ENCODE assay signal across 8 mouse cellular contexts in the genomic region with DNA sequence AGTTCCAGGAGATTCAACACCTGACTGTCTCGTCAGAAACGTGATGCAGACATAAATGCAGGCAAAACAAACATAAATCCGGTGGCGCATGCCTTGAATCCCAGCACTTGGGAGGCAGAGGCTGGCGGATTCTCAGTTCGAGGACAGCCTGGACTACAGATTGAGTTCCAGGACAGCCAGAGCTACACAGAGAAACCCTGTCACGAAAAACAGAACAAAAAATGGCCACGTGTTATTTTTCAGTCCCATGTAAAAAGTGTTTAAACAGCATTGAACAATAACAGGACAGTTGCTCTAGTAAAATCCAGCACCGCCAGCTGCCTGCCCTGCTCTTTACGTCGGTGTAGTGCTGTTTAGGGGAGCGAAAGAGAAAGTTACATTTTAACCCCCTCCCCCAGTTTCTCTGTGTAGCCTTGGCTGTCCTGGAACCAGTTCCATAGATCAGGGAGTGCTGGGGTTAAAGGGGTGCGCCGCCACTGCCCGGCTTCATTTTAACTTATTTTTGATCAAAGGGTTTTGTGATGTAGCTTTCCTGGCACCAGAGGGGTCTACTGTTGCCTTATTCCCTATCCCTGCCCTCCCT. TPM values are rescaled to one million over a fixed set of nuclear protein-coding genes. Genes with fewer than 3 reads are reported as not detected.
DNase-seq lines count a peak whose midpoint lies in the region; ATAC-seq and TF ChIP-seq lines count a peak whose summit lies in the region.

No protein-coding gene starts in this region.

- peak overlapping the region; percentile 42 for H3ac ChIP-seq in myocyte (ENCODE audit: control insufficient read depth, insufficient read length)

- WGBS in heart, embryonic 15.5 days: under 1% methylated on average over 15 of the region's 15 CpGs
- WGBS in limb, embryonic 11.5 days: under 1% methylated on average over 15 of the region's 15 CpGs

- no peak for ATAC-seq in heart, embryonic 15.5 days (replicated peaks; ENCODE audit: insufficient number of reproducible peaks, insufficient read depth, low FRiP score, low read depth)
- ATAC-seq in limb, embryonic 11.5 days (ENCODE audit: insufficient number of reproducible peaks, low FRiP score, low TSS enrichment, low read depth): 0 out of 2 replicates have a peak, but pooled peaks have one; percentile 3

- peak overlapping the region; percentile 75 for H3K9ac ChIP-seq in heart, embryonic 15.5 days
- peak overlapping the region; percentile 49 for H3K9ac ChIP-seq in limb, embryonic 11.5 days (ENCODE audit: low read length)

- H3K4me2 ChIP-seq in heart, embryonic 15.5 days: peak overlapping the region; percentile 84
- H3K4me2 ChIP-seq in limb, embryonic 11.5 days (ENCODE audit: low read depth, severe bottlenecking): peak overlapping the region; percentile 65
- H3K4me2 ChIP-seq in myocyte (ENCODE audit: low read depth): peak overlapping the region; percentile 94

- peak overlapping the region; percentile 100 for H3K27ac ChIP-seq in heart, embryonic 15.5 days
- H3K27ac ChIP-seq in limb, embryonic 11.5 days (replicated peaks; ENCODE audit: low read depth, low read length): peak overlapping the region; percentile 72

- peak; percentile 94 for DNase-seq in heart, adult 11 months
- no peak for DNase-seq in heart, postnatal 4 days
- DNase-seq in adrenal gland, postnatal 14 days: peak; percentile 45
- DNase-seq in limb, embryonic 11.5 days (ENCODE audit: low spot score): peak; percentile 58
- no peak for DNase-seq in layer of hippocampus, adult 9-10 months (ENCODE audit: low spot score)
- DNase-seq in ovary, adult 18-20 months (ENCODE audit: low spot score): no peak

- H3K9me3 ChIP-seq in heart, embryonic 15.5 days (replicated peaks): no peaks in the 10 kb centered on the region
- no peaks in the 10 kb centered on the region for H3K9me3 ChIP-seq in limb, embryonic 11.5 days (ENCODE audit: control insufficient read depth, low read length)

- H3K4me3 ChIP-seq in heart, embryonic 15.5 days: peak overlapping the region; percentile 91
- peak overlapping the region; percentile 63 for H3K4me3 ChIP-seq in limb, embryonic 11.5 days (ENCODE audit: low read depth, low read length)
- peak overlapping the region; percentile 95 for H3K4me3 ChIP-seq in myocyte

- TF ChIP-seq POLR2A in myocyte (IDR thresholded peaks at IDR 0.05; ENCODE audit: insufficient read length, low read depth): no peak

- peaks cover 42% of the 10 kb centered on the region for H3K79me2 ChIP-seq in myocyte (ENCODE audit: control insufficient read depth, insufficient read depth)

- H3K27me3 ChIP-seq in heart, embryonic 15.5 days: no peaks in the 10 kb centered on the region
- H3K27me3 ChIP-seq in limb, embryonic 11.5 days (ENCODE audit: control insufficient read depth, insufficient read depth, low read length): no peaks in the 10 kb centered on the region
- H3K27me3 ChIP-seq in myocyte (ENCODE audit: control insufficient read depth, insufficient read depth, insufficient read length): no peaks in the 10 kb centered on the region

- peaks cover 29% of the 10 kb centered on the region for H3K36me3 ChIP-seq in heart, embryonic 15.5 days
- H3K36me3 ChIP-seq in limb, embryonic 11.5 days (ENCODE audit: control insufficient read depth, insufficient read depth, low read length): peaks cover 14% of the 10 kb centered on the region
- H3K36me3 ChIP-seq in myocyte (ENCODE audit: control insufficient read depth, insufficient read depth): peaks cover 19% of the 10 kb centered on the region

- peaks cover 31% of the 10 kb centered on the region for H3K4me1 ChIP-seq in heart, embryonic 15.5 days (replicated peaks)
- peaks cover 9% of the 10 kb centered on the region; the same call in 1 of the 2 replicates for H3K4me1 ChIP-seq in limb, embryonic 11.5 days (ENCODE audit: control insufficient read depth, insufficient read depth, low read length)

TF ChIP-seq in myocyte, 11 proteins besides CTCF, POLR2A, EP300 and RAD21:
- peak; percentile 15 for TF ChIP-seq USF1 (IDR thresholded peaks at IDR 0.05; ENCODE audit: low read depth)
- no peak for TF ChIP-seq MAX (IDR thresholded peaks at IDR 0.05; ENCODE audit: low read depth)
- peak; percentile 44 for TF ChIP-seq POLR2AphosphoS2 (IDR thresholded peaks at IDR 0.05; ENCODE audit: insufficient read length, low read depth)
- TF ChIP-seq MYOD1 (IDR thresholded peaks at IDR 0.05; ENCODE audit: control insufficient read depth in 1 of 3, insufficient read length in 2 of 3, low read depth in 2 of 3): no peak
- TF ChIP-seq E2F4 (IDR thresholded peaks at IDR 0.05; ENCODE audit: insufficient read depth): no peak
- no peak for TF ChIP-seq TCF12 (IDR thresholded peaks at IDR 0.05; ENCODE audit: insufficient read depth, poor library complexity, severe bottlenecking)
- no peak for TF ChIP-seq SRF (IDR thresholded peaks at IDR 0.05; ENCODE audit: control insufficient read depth, insufficient read length, low read depth)
- TF ChIP-seq REST (IDR thresholded peaks at IDR 0.05; ENCODE audit: insufficient read depth, insufficient read length): no peak
TF ChIP-seq in myocyte: peak in this region for 2.

RNA-seq across cellular contexts. Expression of gene Tnpo2, which starts 0.9 kb away (rescaled TPM):
- 10 to 100 TPM; 36.4 to 41.0 TPM for total RNA-seq in heart, postnatal 4 days (2021)
- total RNA-seq in adrenal gland, postnatal 14 days (2021): 65.9 and 67.8 TPM in 2 replicates
- polyA plus RNA-seq in heart, embryonic 15.5 days (2015; fragmentation: Nextera tagmentation; extraction: Ambion mirVana): 17.7 and 22.8 TPM in 2 replicates
- 12.7 and 16.3 TPM in 2 replicates for polyA plus RNA-seq in limb, embryonic 11.5 days (2014; fragmentation: Nextera tagmentation; extraction: Ambion mirVana)
- 46.3 TPM for polyA plus RNA-seq in myocyte (2012; fragmentation: generic; extraction: Trizol)

RNA-seq across cellular contexts. Expression of gene Trir, which starts 9.2 kb away (rescaled TPM):
- 100 to 1,000 TPM; 132 to 133 TPM for total RNA-seq in heart, postnatal 4 days (2021)
- total RNA-seq in adrenal gland, postnatal 14 days (2021): 154 and 161 TPM in 2 replicates
- polyA plus RNA-seq in heart, embryonic 15.5 days (2015; fragmentation: Nextera tagmentation; extraction: Ambion mirVana): 68.4 and 77.2 TPM in 2 replicates
- 194 and 197 TPM in 2 replicates for polyA plus RNA-seq in limb, embryonic 11.5 days (2014; fragmentation: Nextera tagmentation; extraction: Ambion mirVana)
- 198 TPM for polyA plus RNA-seq in myocyte (2012; fragmentation: generic; extraction: Trizol)

RNA-seq across cellular contexts. Expression of gene Asna1, which starts 10.7 kb away (rescaled TPM):
- 10 to 100 TPM; 82.3 to 85.2 TPM for total RNA-seq in heart, postnatal 4 days (2021)
- total RNA-seq in adrenal gland, postnatal 14 days (2021): 91.4 and 94.7 TPM in 2 replicates
- polyA plus RNA-seq in heart, embryonic 15.5 days (2015; fragmentation: Nextera tagmentation; extraction: Ambion mirVana): 97.7 and 106 TPM in 2 replicates
- polyA plus RNA-seq in limb, embryonic 11.5 days (2014; fragmentation: Nextera tagmentation; extraction: Ambion mirVana): 119 and 131 TPM in 2 replicates
- 204 TPM for polyA plus RNA-seq in myocyte (2012; fragmentation: generic; extraction: Trizol)

RNA-seq across cellular contexts. Expression of gene Best2, which starts 21.5 kb away (rescaled TPM):
- total RNA-seq in heart, postnatal 4 days (2021): not detected
- total RNA-seq in adrenal gland, postnatal 14 days (2021): not detected in 2 replicates
- not detected in 2 replicates for polyA plus RNA-seq in heart, embryonic 15.5 days (2015; fragmentation: Nextera tagmentation; extraction: Ambion mirVana)
- not detected in 2 replicates for polyA plus RNA-seq in limb, embryonic 11.5 days (2014; fragmentation: Nextera tagmentation; extraction: Ambion mirVana)
- not detected for polyA plus RNA-seq in myocyte (2012; fragmentation: generic; extraction: Trizol)

RNA-seq across cellular contexts. Expression of gene Fbxw9, which starts 24.0 kb away (rescaled TPM):
- total RNA-seq in heart, postnatal 4 days (2021): 10 to 100 TPM; 14.1 to 15.1 TPM
- total RNA-seq in adrenal gland, postnatal 14 days (2021): 18.0 and 18.4 TPM in 2 replicates
- polyA plus RNA-seq in heart, embryonic 15.5 days (2015; fragmentation: Nextera tagmentation; extraction: Ambion mirVana): 15.4 and 22.2 TPM in 2 replicates
- polyA plus RNA-seq in limb, embryonic 11.5 days (2014; fragmentation: Nextera tagmentation; extraction: Ambion mirVana): 21.0 and 21.2 TPM in 2 replicates
- 26.8 TPM for polyA plus RNA-seq in myocyte (2012; fragmentation: generic; extraction: Trizol)

Comparison
In these comparisons a context has a peak if more than half of its experiments do, and no peak if none do; other contexts are left out.
1. DNase-seq: peak in heart, adult 11 months (single experiment), adrenal gland, postnatal 14 days (single experiment) and limb, embryonic 11.5 days (single experiment); none in heart, postnatal 4 days (single experiment), layer of hippocampus, adult 9-10 months (single experiment) and ovary, adult 18-20 months (single experiment).
2. Peak in every context shown above with its lines, with median percentiles within 50 percentile points of each other: H3K4me2 ChIP-seq and H3K4me3 ChIP-seq.